Mouse (Mus musculus) cerebellum, adult 2 months (tissue): ENCODE measurements around the gene Fam198b. TPM values are rescaled to one million over a fixed set of nuclear protein-coding genes. Genes with fewer than 3 reads are reported as not detected.

Experiments
- DNase-seq, 2 experiments: peaks; one replicate each; pipeline ENCODE4 v3.0.0; 2021
- H3K27ac ChIP-seq: fragments of 200-500 bp; 2 replicates; pipeline ENCODE4 v1.5.1; 2012; ENCODE audit warnings: low read length, control low read depth, inconsistent platforms; ENCODE audit not compliant: insufficient read depth
- H3K27me3 ChIP-seq: fragments of 200-500 bp; 2 replicates; pipeline ENCODE4 v1.6.1; 2012; ENCODE audit warnings: inconsistent platforms, mild to moderate bottlenecking, low read length, moderate library complexity; ENCODE audit not compliant: control insufficient read depth, insufficient read depth
- H3K4me1 ChIP-seq: fragments of 200-500 bp; 2 replicates; pipeline ENCODE4 v1.6.1; 2011; ENCODE audit warnings: low read length; ENCODE audit not compliant: control insufficient read depth, insufficient read depth
- H3K4me3 ChIP-seq: fragments of 200-500 bp; replicated peaks from 2 replicates; pipeline ENCODE3; 2011; ENCODE audit warnings: mild to moderate bottlenecking, low read depth, low read length, control low read depth; ENCODE audit not compliant: insufficient read depth
- CTCF ChIP-seq: fragments of 200-500 bp; IDR thresholded peaks from 2 replicates; pipeline ENCODE4 v1.5.1; 2011; ENCODE audit warnings: low read depth, mild to moderate bottlenecking, control low read depth, low read length, moderate library complexity, borderline replicate concordance; ENCODE audit not compliant: insufficient read depth
- POLR2A ChIP-seq: fragments of 200-500 bp; IDR thresholded peaks from 2 replicates; pipeline ENCODE4 v1.6.1; 2011; ENCODE audit warnings: low read length, control low read depth, borderline replicate concordance; ENCODE audit not compliant: insufficient read depth
- WGBS: fragments of 180-500 bp; shearing (Covaris S2); methylation state at CpG from one replicate; pipeline ENCODE4 v1.1.7; 2018; 5-methylcytosine and 5-hydroxymethylcytosine counted together
- polyA plus RNA-seq: library from polyadenylated mRNA; depleted of rRNA; stranded (reverse); fragments of >200 nt; gene quantifications from 2 replicates; pipeline ENCODE4 v1.2.3, GENCODE M21; 2012

Gene Fam198b
- polyA plus RNA-seq, 1 experiment: 1.5 TPM

GRCm38 (mm10) chr3:79947736-79948135 lies 63.4 kb downstream of the Fam198b start:
- Histone ChIP-seq H3K27me3 (no peaks in the 10 kb centered on the region), H3K4me1 (no peaks in the 10 kb centered on the region), H3K4me3 (no peak overlapping the region), H3K27ac (no peak overlapping the region)
- TF ChIP-seq CTCF (no peak), POLR2A (no peak)
- 21% methylated on average over 1 of the region's 1 CpGs for WGBS
- no peak for DNase-seq

- Histone ChIP-seq H3K27me3 (no peaks in the 10 kb centered on the region), H3K4me1 (no peaks in the 10 kb centered on the region), H3K4me3 (no peak overlapping the region), H3K27ac (no peak overlapping the region)
- no peak for DNase-seq
- no peak for TF ChIP-seq CTCF
- no peak for TF ChIP-seq POLR2A
- WGBS: 53% methylated on average over 2 of the region's 2 CpGs
These were observed 63.8 kb downstream of the Fam198b start for GRCm38 (mm10) chr3:79948151-79948550.

- no peak for DNase-seq
- H3K27me3 ChIP-seq: no peaks in the 10 kb centered on the region
- no peaks in the 10 kb centered on the region for H3K4me1 ChIP-seq
- no peak overlapping the region for H3K27ac ChIP-seq
- TF ChIP-seq POLR2A (no peak), CTCF (no peak)
- H3K4me3 ChIP-seq: no peak overlapping the region
- 71% methylated on average over 2 of the region's 2 CpGs for WGBS
These were observed 68.9 kb downstream of the Fam198b start for GRCm38 (mm10) chr3:79953164-79953759.

- Histone ChIP-seq H3K4me1 (no peaks in the 10 kb centered on the region), H3K27me3 (no peaks in the 10 kb centered on the region), H3K27ac (no peak overlapping the region), H3K4me3 (no peak overlapping the region)
- WGBS: 72% methylated on average over 3 of the region's 3 CpGs
- no peak for TF ChIP-seq CTCF
- TF ChIP-seq POLR2A: no peak
- no peak for DNase-seq
These were observed 70.9 kb downstream of the Fam198b start for GRCm38 (mm10) chr3:79955262-79955661.

GRCm38 (mm10) chr3:79956792-79957191 lies 72.5 kb downstream of the Fam198b start:
- DNase-seq: no peak
- Histone ChIP-seq H3K27me3 (no peaks in the 10 kb centered on the region), H3K4me3 (no peak overlapping the region), H3K27ac (no peak overlapping the region), H3K4me1 (no peaks in the 10 kb centered on the region)
- TF ChIP-seq POLR2A (no peak), CTCF (no peak)

GRCm38 (mm10) chr3:79957752-79958151 lies 73.4 kb downstream of the Fam198b start:
- DNase-seq: no peak
- TF ChIP-seq POLR2A (no peak), CTCF (no peak)
- no peak overlapping the region for H3K4me3 ChIP-seq
- H3K4me1 ChIP-seq: no peaks in the 10 kb centered on the region
- no peak overlapping the region for H3K27ac ChIP-seq
- H3K27me3 ChIP-seq: no peaks in the 10 kb centered on the region
- 94% methylated on average over 2 of the region's 2 CpGs for WGBS

- WGBS: 89% methylated on average over 4 of the region's 4 CpGs
- TF ChIP-seq CTCF (no peak), POLR2A (no peak)
- Histone ChIP-seq H3K27me3 (no peaks in the 10 kb centered on the region), H3K4me3 (no peak overlapping the region), H3K27ac (no peak overlapping the region), H3K4me1 (no peaks in the 10 kb centered on the region)
- DNase-seq: no peak
These were observed 82.4 kb downstream of the Fam198b start for GRCm38 (mm10) chr3:79966709-79967108.

GRCm38 (mm10) chr3:79967346-79967745 lies 83.0 kb downstream of the Fam198b start:
- H3K4me3 ChIP-seq: no peak overlapping the region
- H3K27ac ChIP-seq: no peak overlapping the region
- no peak for DNase-seq
- no peaks in the 10 kb centered on the region for H3K27me3 ChIP-seq
- TF ChIP-seq POLR2A: no peak
- TF ChIP-seq CTCF: no peak
- no peaks in the 10 kb centered on the region for H3K4me1 ChIP-seq
- WGBS: 69% methylated on average over 1 of the region's 1 CpGs
